Mouse (Mus musculus): Measurements from ENCODE around the gene Lexm.

GRCm38 (mm10) chr4:106622030-106622493, 5.0 kb upstream of the Lexm start, which contains the start of gene Ttc22:
- no peak for TF ChIP-seq CTCF (IDR thresholded peaks at IDR 0.05; ENCODE audit: low read depth, low read length)
- no peak for TF ChIP-seq POLR2A (IDR thresholded peaks at IDR 0.05; ENCODE audit: insufficient read depth, low read length)

All from ES-Bruce4 (cell line).